Mouse (Mus musculus) spleen, postnatal 10 days (tissue): ENCODE measurements around the gene H2-DMb1.
A peak's percentile ranks its signal among the peaks of the same experiment; 100 is the strongest.

Source experiments
- DNase-seq, 2 experiments: peaks; one replicate each; pipeline ENCODE4 v3.0.0; 2021 to 2022; ENCODE audit warnings: low spot score in 2 of 2

Gene H2-DMb1

DNA sequence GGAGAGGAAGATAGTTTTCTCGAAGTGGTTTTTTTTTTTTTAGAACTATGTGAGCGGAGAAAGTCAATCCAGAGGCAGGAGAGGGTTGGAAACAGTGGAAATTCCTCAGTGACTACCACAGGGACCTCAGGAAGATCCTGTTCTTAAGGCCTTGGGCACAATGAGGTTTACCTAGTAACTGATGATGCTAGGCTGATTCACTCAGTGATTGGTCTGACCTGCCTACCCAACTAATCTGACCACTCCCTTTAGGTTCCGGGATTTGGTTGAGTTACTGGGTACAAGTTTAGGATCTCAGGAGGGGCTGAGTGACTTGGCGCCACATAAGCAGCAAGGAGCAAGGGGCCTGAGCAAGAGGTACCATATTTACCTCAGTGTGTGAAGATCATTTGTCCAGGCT is at the start of gene H2-DMb1:
H2-DMb1 (plus strand) TSS at position 150 of the 400 bp plus-strand sequence.
- no peak for DNase-seq

GRCm38 (mm10) chr17:34104804-34105203 is 48.1 kb upstream of the H2-DMb1 start:
- DNase-seq: no peak

DNA sequence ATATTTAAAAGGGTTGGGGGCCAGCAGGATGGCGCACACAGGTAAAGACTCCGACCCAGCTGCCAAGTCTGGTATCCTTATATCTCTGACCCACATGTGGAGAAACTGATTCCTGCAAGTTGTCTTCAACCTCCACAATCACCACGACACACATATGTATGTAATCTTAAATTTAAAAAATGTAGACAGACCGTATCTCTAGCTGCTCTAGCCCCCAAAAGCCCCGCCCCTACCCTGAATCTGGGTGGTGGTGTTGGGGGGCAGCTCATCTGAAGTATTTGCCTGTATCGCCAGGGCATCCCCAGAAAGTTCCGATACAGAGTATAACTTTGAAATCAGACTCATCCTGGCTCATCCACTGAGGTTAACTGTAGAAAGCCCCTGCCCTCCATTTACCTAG is 46.3 kb upstream of the H2-DMb1 start:
- DNase-seq: no peak

GRCm38 (mm10) chr17:34107109-34107867 is 45.6 kb upstream of the H2-DMb1 start:
- no peak for DNase-seq

GRCm38 (mm10) chr17:34108460-34108859 is 44.4 kb upstream of the H2-DMb1 start:
- no peak for DNase-seq

GRCm38 (mm10) chr17:34109038-34109805 is 43.6 kb upstream of the H2-DMb1 start:
- DNase-seq: no peak

DNA sequence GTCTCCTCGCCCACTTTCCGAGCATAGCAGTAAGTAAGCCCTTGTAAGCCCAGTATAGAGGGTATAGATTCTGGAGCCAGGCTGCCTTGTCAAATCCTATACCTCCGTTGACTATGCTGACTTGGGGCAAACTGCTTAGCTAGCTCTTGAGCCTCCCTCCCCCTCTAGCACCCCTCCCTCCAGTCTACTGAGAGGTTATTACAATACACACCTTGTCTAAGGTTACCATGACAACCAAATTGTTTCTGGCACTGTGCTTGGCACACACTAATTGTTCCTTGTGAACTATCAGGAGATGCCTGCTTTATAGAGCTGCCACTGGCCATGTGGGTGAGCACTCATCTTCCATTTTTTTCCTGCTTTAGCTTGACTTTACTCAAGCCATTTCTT is 43.1 kb upstream of the H2-DMb1 start:
- DNase-seq: no peak

GRCm38 (mm10) chr17:34110309-34110708 is 42.6 kb upstream of the H2-DMb1 start:
- DNase-seq: no peak

GRCm38 (mm10) chr17:34114114-34114513 is 38.8 kb upstream of the H2-DMb1 start:
- no peak for DNase-seq

DNA sequence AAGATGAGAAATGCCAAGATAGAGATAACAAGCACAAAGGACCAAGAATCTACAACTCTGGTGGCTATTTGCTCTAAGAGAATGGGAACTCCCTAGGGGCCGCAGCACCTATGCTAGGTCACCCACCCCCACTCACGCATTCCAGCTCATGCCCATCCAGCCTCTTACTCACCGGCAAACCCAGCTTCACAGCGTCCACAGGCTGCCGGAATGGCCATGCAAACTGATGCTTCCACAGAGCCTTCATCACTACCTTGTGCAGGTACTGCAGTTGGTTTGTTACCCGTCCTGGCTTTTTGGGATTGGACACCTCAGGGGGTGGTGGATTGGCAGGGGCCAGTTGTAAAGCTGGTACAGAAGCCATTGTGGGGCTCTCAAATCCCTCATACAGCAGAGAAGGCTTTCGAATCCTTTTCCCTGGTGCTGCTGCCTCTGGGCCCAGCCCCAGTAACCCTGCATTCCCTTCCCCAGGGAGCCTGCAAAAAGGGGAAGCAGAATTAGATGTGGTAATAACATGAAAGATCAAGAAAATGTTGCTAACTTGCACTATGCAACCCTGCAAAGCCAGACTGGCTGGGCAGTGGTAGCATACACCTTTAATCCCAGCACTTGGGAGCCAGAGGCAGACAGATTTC is 36.0 kb upstream of the H2-DMb1 start:
- peak in 1 of 2 experiments; percentile 40 for DNase-seq

- DNase-seq: no peak
These were observed 35.3 kb upstream of the H2-DMb1 start for GRCm38 (mm10) chr17:34117421-34118112.

- DNase-seq: peak; percentile 52 to 65
These were observed 34.6 kb upstream of the H2-DMb1 start for GRCm38 (mm10) chr17:34118113-34118872.

- no peak for DNase-seq
These were observed 34.0 kb upstream of the H2-DMb1 start for GRCm38 (mm10) chr17:34118873-34119248.

DNA sequence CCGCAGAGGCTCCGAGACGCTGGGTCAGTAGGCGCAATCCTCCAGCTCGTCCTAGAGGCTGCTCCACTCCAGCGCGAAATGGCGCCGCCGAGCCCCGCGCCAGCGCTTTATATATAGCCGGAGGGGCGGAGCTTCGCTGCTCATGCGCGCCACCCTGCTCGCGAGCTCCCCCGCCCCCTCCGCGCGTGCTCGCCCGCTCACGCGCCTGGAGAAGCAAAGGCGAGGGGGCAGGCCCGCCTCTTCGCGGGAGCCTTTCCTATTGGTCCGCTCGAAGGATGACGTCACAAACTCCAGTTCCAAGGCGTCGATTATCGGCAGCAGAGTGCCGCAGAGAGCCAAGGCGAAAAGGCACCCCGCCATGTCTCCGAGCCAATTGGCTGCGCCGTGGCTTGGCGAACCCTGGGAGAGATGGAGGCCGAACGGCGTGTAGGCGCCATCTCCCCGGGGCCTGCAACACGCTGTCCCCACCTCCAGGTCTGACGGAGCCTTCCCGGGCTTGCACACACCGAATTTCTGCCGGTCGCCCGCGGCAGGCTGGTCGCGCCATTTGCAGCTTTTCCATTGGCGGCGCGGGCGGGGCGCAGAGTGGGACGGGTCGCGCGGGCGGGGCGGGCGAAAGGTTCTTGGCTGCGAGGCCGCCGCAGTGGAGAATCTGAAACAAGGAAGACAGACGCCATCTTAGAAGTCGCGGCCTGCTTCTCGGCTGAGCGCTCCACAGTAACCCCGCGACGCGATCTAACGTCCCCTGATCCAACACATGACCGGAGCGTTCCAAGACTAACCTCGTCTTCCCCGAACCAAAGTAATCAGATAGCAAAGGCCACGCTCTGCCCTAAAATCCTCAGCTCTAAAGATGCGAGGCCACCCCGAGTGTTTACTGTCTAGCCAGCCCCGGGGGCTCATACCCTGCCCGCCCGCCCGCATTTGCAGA is 33.4 kb upstream of the H2-DMb1 start, which contains the start of gene H2-DMa:
H2-DMa (plus strand) TSS at position 293 of the 931 bp plus-strand sequence.
- peak; percentile 98 for DNase-seq

DNA sequence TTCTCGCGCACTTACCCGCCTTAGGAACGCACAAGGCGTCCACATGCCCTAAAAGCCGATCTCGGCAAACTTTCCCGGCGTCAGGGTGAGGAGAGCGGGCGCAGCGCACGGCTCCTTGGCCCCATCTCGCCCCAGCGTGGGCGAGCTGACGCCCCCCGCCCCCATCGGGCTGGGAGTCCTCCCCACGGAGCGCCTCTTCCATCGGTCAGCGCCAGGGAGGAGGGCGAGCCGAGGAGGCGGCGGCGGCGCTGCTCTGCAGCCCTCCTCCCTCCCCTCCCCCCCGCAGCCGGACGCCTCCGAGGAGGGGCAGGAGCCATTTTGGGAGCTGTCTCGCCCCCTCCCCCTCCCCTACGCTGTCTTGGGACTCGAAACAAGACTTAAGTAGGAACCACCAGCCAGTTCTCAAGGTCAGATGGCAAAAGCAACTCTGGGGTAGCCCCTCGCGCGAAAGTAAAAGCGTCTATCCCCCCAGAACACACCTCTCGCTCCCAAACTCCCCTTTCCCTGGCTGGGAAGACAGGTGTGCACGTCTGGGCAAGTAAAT is 32.6 kb upstream of the H2-DMb1 start:
- DNase-seq: peak; percentile 77 to 86

GRCm38 (mm10) chr17:34120814-34121171 is 32.1 kb upstream of the H2-DMb1 start:
- DNase-seq: peak; percentile 84 to 90

DNA sequence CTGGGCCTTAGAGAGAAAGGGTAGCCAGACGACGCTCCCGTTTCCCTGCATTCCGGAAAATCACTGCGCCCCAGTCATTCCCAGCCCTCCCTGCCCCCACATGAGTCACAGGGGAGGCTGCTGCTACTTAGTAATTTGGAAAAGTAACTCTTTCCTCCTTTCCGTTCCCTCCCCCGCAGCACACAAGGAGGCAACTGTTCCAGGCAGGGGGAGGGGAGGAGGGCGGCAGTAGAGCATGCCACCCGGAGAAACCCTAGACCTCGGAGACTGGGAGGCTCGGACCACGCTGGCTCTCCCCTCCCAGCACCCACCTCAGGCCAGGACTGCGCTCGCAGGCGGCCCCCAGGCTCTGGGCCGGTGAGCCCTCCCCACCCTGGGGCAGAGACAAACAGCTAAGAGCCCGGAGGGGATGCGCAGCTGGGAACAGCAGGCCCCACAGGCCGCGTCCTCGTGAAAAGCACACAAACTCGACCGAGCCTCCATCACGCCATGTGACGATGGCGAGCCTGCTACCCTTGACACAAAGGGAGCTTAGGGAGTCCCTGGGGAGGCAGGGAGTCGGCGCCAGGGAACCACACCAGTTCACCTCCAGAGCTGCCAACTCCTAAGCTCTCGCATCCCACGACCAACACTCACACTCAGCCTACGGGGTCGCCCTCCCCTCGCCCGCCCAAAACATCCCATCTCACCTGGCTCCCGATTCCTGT is 31.5 kb upstream of the H2-DMb1 start:
- DNase-seq: peak; percentile 70 to 77

DNA sequence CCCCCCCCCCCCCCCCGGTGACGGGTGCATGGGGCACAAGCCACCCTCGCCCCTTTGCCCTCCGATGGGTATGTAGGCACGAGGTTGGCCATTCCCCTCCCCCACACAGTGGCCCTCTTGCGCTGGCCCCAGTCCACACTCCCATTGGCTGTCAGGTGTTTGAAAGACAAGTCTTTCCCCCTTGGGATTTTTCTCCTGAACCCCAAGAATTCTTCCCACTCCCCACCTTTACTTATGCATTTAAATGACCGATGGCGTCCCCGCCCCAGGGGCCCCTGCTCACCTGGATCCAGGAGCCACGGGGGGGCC is 31.0 kb upstream of the H2-DMb1 start:
- peak in 1 of 2 experiments; percentile 71 for DNase-seq
